Mouse (Mus musculus) kidney, adult 2 months (tissue): ENCODE measurements around the gene Col20a1.

Source experiments
- CTCF ChIP-seq: fragments of 200-500 bp; conservative IDR thresholded peaks from 2 replicates; pipeline ENCODE4 v1.5.1; 2011; ENCODE audit warnings: low read depth, mild to moderate bottlenecking, control low read depth, low read length, moderate library complexity, mixed read lengths; ENCODE audit not compliant: insufficient read depth, insufficient read length
- POLR2A ChIP-seq: fragments of 200-500 bp; IDR thresholded peaks from one replicate; pipeline ENCODE4 v1.6.1; 2011; ENCODE audit warnings: low read depth, low read length, control low read depth

DNA sequence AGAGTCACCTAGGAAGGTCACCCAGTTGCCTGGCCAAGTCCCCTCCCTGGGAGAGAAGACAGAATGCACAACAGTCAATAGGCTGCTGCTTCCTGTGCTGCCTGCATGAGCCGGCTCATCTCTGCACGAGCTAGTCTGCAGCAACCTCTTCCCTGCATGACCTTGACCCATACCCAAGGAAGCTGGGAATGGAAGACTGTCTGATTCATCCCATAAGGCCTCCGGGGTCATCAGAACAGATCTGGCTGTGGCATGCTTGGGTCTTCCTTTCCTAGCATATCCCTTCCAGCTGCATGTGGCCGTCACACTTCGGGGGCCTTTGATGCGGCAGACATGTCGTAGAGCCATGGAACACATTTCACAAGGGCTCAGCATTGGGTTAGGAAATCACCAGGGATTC lies 48.9 kb downstream of the Col20a1 start:
- TF ChIP-seq CTCF (no peak), POLR2A (no peak)
